Mouse (Mus musculus) lung, adult 10 weeks (tissue): ENCODE measurements around the gene Calhm3. TPM values are rescaled to one million over a fixed set of nuclear protein-coding genes. Genes with fewer than 3 reads are reported as not detected.

Source experiments
- polyA plus RNA-seq: library from polyadenylated mRNA; stranded (reverse); fragments of 350-450 nt; fragmentation: Illumina TruSeq; extraction: RNeasy Lipid Tissue Mini Kit (QIAGEN cat#74804); gene quantifications from one replicate; pipeline ENCODE4 v1.2.3, GENCODE M21; 2014; ENCODE audit warnings: low read depth, low replicate concordance; ENCODE audit not compliant: insufficient read depth

The Calhm3 gene
- polyA plus RNA-seq: not detected

GRCm38 (mm10) chr19:47157664-47158063 is at the start of gene Calhm3:
Calhm3 (minus strand) TSS chr19:47157764.

GRCm38 (mm10) chr19:47178431-47179271 is 21.1 kb upstream of the Calhm3 start, which contains the start of gene Neurl1a:
Neurl1a (plus strand) TSS chr19:47178820.

GRCm38 (mm10) chr19:47144154-47144553 is 13.4 kb downstream of the Calhm3 start, which contains the start of gene Calhm1:
Calhm1 (minus strand) TSS chr19:47144254.

GRCm38 (mm10) chr19:47137771-47138421 is 19.7 kb downstream of the Calhm3 start, which contains the start of gene Calhm2:
Calhm2 (minus strand) TSS chr19:47138294.

Other genes starting within 250 kb of the Calhm3 start
- not detected for gene Ina, start 143.1 kb downstream of the Calhm3 start, polyA plus RNA-seq
- gene Nt5c2, start 142.6 kb downstream of the Calhm3 start, polyA plus RNA-seq: 15.5 TPM
- gene Pcgf6, start 106.9 kb downstream of the Calhm3 start, polyA plus RNA-seq: 3.4 TPM
- gene Taf5, start 90.0 kb downstream of the Calhm3 start, polyA plus RNA-seq: 2.9 TPM
- 580 TPM for gene Usmg5, start 67.1 kb downstream of the Calhm3 start, polyA plus RNA-seq
- 6.2 TPM for gene Pdcd11, start 67.0 kb downstream of the Calhm3 start, polyA plus RNA-seq
- gene Calhm2, start 19.5 kb downstream of the Calhm3 start, polyA plus RNA-seq: 10.3 TPM
- gene Calhm1, start 13.5 kb downstream of the Calhm3 start, polyA plus RNA-seq: not detected
- 2.0 TPM for gene Neurl1a, start 21.1 kb upstream of the Calhm3 start, polyA plus RNA-seq